Mouse (Mus musculus) liver, embryonic 11.5 days (tissue): ENCODE results near the gene Cdc16. TPM values are rescaled to one million over a fixed set of nuclear protein-coding genes. Genes with fewer than 3 reads are reported as not detected.

Source experiments
- ATAC-seq: fragments of 200-750 bp; cut with Nextera tagmentation; replicated peaks from 2 replicates; pipeline ENCODE4 v1.8.0; 2017; ENCODE audit warnings: moderate number of reproducible peaks, mild to moderate bottlenecking, moderate TSS enrichment, moderate library complexity; ENCODE audit not compliant: low FRiP score
- DNase-seq: peaks from one replicate; pipeline ENCODE4 v3.0.0-alpha.2; 2017; ENCODE audit warnings: low spot score
- H3K27ac ChIP-seq: fragments of 300-500 bp; sonication (generic); 2 replicates; pipeline ENCODE4 v1.5.1; 2014; ENCODE audit warnings: mild to moderate bottlenecking, low read depth, low read length, control low read depth
- H3K27me3 ChIP-seq: fragments of 300-500 bp; sonication (generic); replicated peaks from 2 replicates; pipeline ENCODE4 v1.6.1; 2014; ENCODE audit warnings: low read length, mixed read lengths; ENCODE audit not compliant: control insufficient read depth, insufficient read depth
- H3K36me3 ChIP-seq: fragments of 300-500 bp; sonication (generic); 2 replicates; pipeline ENCODE4 v1.6.1; 2014; ENCODE audit warnings: mild to moderate bottlenecking, low read length, moderate library complexity, mixed read lengths; ENCODE audit not compliant: control insufficient read depth, insufficient read depth
- H3K4me1 ChIP-seq: fragments of 300-500 bp; sonication (generic); replicated peaks from 2 replicates; pipeline ENCODE4 v1.6.1; 2014; ENCODE audit warnings: low read length, mixed read lengths; ENCODE audit not compliant: control insufficient read depth, insufficient read depth
- H3K4me2 ChIP-seq: fragments of 300-500 bp; sonication (generic); 2 replicates; pipeline ENCODE4 v1.6.1; 2014; ENCODE audit warnings: mild to moderate bottlenecking, control low read depth, moderate library complexity
- H3K4me3 ChIP-seq: fragments of 300-500 bp; sonication (generic); 2 replicates; pipeline ENCODE4 v1.5.1; 2014; ENCODE audit warnings: low read depth, low read length, control low read depth
- H3K9ac ChIP-seq: fragments of 300-500 bp; sonication (generic); 2 replicates; pipeline ENCODE4 v1.6.1; 2014; ENCODE audit warnings: low read depth, low read length, control low read depth
- H3K9me3 ChIP-seq: fragments of 300-500 bp; sonication (generic); 2 replicates; pipeline ENCODE4 v1.6.1; 2016; ENCODE audit warnings: low read length, inconsistent platforms, mixed read lengths; ENCODE audit not compliant: control insufficient read depth
- WGBS: fragments of 180-500 bp; shearing (Covaris S2); extraction: QIAGEN DNeasy Blood & Tissue Kit; methylation state at CpG from one replicate; pipeline ENCODE4 v1.1.7; 2014; 5-methylcytosine and 5-hydroxymethylcytosine counted together
- polyA plus RNA-seq: library from polyadenylated mRNA; unstranded; fragments of >200 nt; fragmentation: Nextera tagmentation; extraction: Ambion mirVana; gene quantifications from 2 replicates; pipeline ENCODE4 v1.2.1, GENCODE M21; 2014

Gene Cdc16
- polyA plus RNA-seq, 1 experiment from 2014 or later = 128 TPM

GRCm38 (mm10) chr8:13747626-13748025 is 9.8 kb upstream of the Cdc16 start:
- no peaks in the 10 kb centered on the region for H3K9me3 ChIP-seq
- H3K27ac ChIP-seq = no peak overlapping the region
- H3K36me3 ChIP-seq = no peaks in the 10 kb centered on the region
- ATAC-seq = no peak
- no peak overlapping the region for H3K9ac ChIP-seq
- 27% methylated on average over 3 of the region's 3 CpGs for WGBS
- no peak overlapping the region for H3K4me2 ChIP-seq
- no peaks in the 10 kb centered on the region for H3K4me1 ChIP-seq
- no peak overlapping the region for H3K4me3 ChIP-seq
- no peak for DNase-seq
- no peaks in the 10 kb centered on the region for H3K27me3 ChIP-seq

- WGBS = 15% methylated on average over 2 of the region's 2 CpGs
- no peak overlapping the region for H3K27ac ChIP-seq
- no peak overlapping the region for H3K4me3 ChIP-seq
- no peak overlapping the region for H3K9ac ChIP-seq
- no peak overlapping the region for H3K4me2 ChIP-seq
- H3K9me3 ChIP-seq = no peaks in the 10 kb centered on the region
- no peaks in the 10 kb centered on the region for H3K36me3 ChIP-seq
- H3K4me1 ChIP-seq = peaks cover 7% of the 10 kb centered on the region
- DNase-seq (peak; percentile 51), ATAC-seq (no peak)
- H3K27me3 ChIP-seq = no peaks in the 10 kb centered on the region
These were observed 3.8 kb upstream of the Cdc16 start for GRCm38 (mm10) chr8:13753680-13754079.

GRCm38 (mm10) chr8:13756480-13756879 is 996 bp upstream of the Cdc16 start:
- H3K36me3 ChIP-seq = peaks cover 3% of the 10 kb centered on the region; the same call in 1 of the 2 replicates
- ATAC-seq (no peak), DNase-seq (no peak)
- no peaks in the 10 kb centered on the region for H3K27me3 ChIP-seq
- no peaks in the 10 kb centered on the region for H3K9me3 ChIP-seq
- no peak overlapping the region for H3K4me2 ChIP-seq
- no peak overlapping the region for H3K27ac ChIP-seq
- no peak overlapping the region for H3K4me3 ChIP-seq
- 78% methylated on average over 7 of the region's 7 CpGs for WGBS
- H3K9ac ChIP-seq = no peak overlapping the region
- H3K4me1 ChIP-seq = peaks cover 13% of the 10 kb centered on the region

GRCm38 (mm10) chr8:13757805-13758727 is 590 bp downstream of the Cdc16 start:
- Histone ChIP-seq H3K36me3 (peaks cover 10% of the 10 kb centered on the region; the same call in 1 of the 2 replicates), H3K4me1 (peaks cover 13% of the 10 kb centered on the region), H3K27me3 (no peaks in the 10 kb centered on the region), H3K9ac (peak overlapping the region; percentile 94), H3K4me2 (peak overlapping the region; percentile 76), H3K4me3 (peak overlapping the region; percentile 98), H3K27ac (peak overlapping the region; percentile 82), H3K9me3 (no peaks in the 10 kb centered on the region)
- DNase-seq = peak; percentile 46
- WGBS = 1% methylated on average over 36 of the region's 38 CpGs
- ATAC-seq = peak; percentile 62

- Histone ChIP-seq H3K4me2 (no peak overlapping the region), H3K27ac (no peak overlapping the region), H3K36me3 (peaks cover 50% of the 10 kb centered on the region), H3K4me1 (no peaks in the 10 kb centered on the region), H3K9me3 (no peaks in the 10 kb centered on the region), H3K27me3 (no peaks in the 10 kb centered on the region), H3K4me3 (no peak overlapping the region), H3K9ac (no peak overlapping the region)
- no peak for ATAC-seq
- no peak for DNase-seq
- WGBS = 89% methylated on average over 11 of the region's 11 CpGs
These were observed 11.7 kb downstream of the Cdc16 start for GRCm38 (mm10) chr8:13769206-13769605.

- Histone ChIP-seq H3K4me2 (no peak overlapping the region), H3K27ac (no peak overlapping the region), H3K4me3 (no peak overlapping the region), H3K36me3 (peaks cover 25% of the 10 kb centered on the region), H3K27me3 (no peaks in the 10 kb centered on the region), H3K9me3 (no peaks in the 10 kb centered on the region), H3K4me1 (peaks cover 8% of the 10 kb centered on the region; the same call in 1 of the 2 replicates), H3K9ac (no peak overlapping the region)
- ATAC-seq = no peak
- 87% methylated on average over 3 of the region's 3 CpGs for WGBS
- DNase-seq = no peak
These were observed 23.1 kb downstream of the Cdc16 start for GRCm38 (mm10) chr8:13780536-13780935.

GRCm38 (mm10) chr8:13785250-13785763 is 27.8 kb downstream of the Cdc16 start, which contains the start of gene Upf3a:
TSS of gene Upf3a (plus strand) at chr8:13785615.
- peak within 1 kb of the TSS; percentile 86 for H3K4me2 ChIP-seq
- peak within 1 kb of the TSS; percentile 95 for H3K27ac ChIP-seq
- H3K36me3 ChIP-seq = peaks cover 5% of the 10 kb centered on the region
- peaks cover 12% of the 10 kb centered on the region for H3K4me1 ChIP-seq
- peak within 1 kb of the TSS; percentile 74 for H3K4me3 ChIP-seq
- ATAC-seq (peak; percentile 93), DNase-seq (peak; percentile 95)
- H3K9ac ChIP-seq = peak within 1 kb of the TSS; percentile 91
- under 1% methylated on average over 47 of the region's 47 CpGs for WGBS
- no peaks in the 10 kb centered on the region for H3K27me3 ChIP-seq
- no peaks in the 10 kb centered on the region for H3K9me3 ChIP-seq

GRCm38 (mm10) chr8:13785764-13786299 is 28.4 kb downstream of the Cdc16 start:
- no peaks in the 10 kb centered on the region for H3K9me3 ChIP-seq
- ATAC-seq (peak; percentile 91), DNase-seq (peak; percentile 96)
- H3K4me2 ChIP-seq = peak overlapping the region; percentile 86
- H3K36me3 ChIP-seq = peaks cover 2% of the 10 kb centered on the region; the same call in 1 of the 2 replicates
- H3K4me3 ChIP-seq = peak overlapping the region; percentile 74
- under 1% methylated on average over 39 of the region's 47 CpGs for WGBS
- H3K9ac ChIP-seq = peak overlapping the region; percentile 91
- peaks cover 12% of the 10 kb centered on the region for H3K4me1 ChIP-seq
- no peaks in the 10 kb centered on the region for H3K27me3 ChIP-seq
- peak overlapping the region; percentile 95 for H3K27ac ChIP-seq
